ENCODE assay signal across 30 mouse cellular contexts in the genomic region with DNA sequence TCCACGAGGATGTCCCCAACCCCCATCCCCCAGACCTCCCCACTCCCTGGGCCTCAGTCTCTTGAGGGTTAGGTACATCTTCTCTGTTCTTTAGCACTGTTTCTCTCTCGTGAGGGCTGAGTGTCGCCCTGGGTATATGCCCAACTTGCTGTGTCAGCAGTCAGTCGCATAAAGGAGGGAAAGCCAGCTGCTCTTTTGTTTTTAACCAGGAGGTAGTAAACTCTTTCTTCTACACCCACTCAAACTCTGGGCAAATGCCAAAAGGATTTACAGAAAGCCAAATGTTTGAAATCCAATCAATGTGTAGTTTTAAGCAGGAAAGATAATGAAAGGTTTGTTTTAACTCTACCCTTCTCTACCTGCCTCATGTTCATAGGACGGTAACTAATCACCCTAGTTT. TPM values are rescaled to one million over a fixed set of nuclear protein-coding genes. Genes with fewer than 3 reads are reported as not detected.
"Had no signal": no experiment of that assay in that cellular context is flagged by ENCODE, and none has a peak within 500 bp of the region (broad histone marks: within the 10 kb centered on the region; RNA-seq: fewer than 3 reads in every experiment).

No protein-coding gene starts in this region.

- H3K4me2 ChIP-seq: limb, embryonic 12.5 days; limb, embryonic 15.5 days; liver, embryonic 11.5 days; lung, embryonic 14.5 days; midbrain, embryonic 12.5 days; midbrain, embryonic 15.5 days had no signal

- H3K9me3 ChIP-seq: limb, embryonic 12.5 days; limb, embryonic 15.5 days; midbrain, embryonic 12.5 days; midbrain, embryonic 15.5 days had no signal

- ATAC-seq: liver, postnatal 0 days; lung, postnatal 0 days; midbrain, embryonic 15.5 days had no signal

- H3K9ac ChIP-seq: limb, embryonic 12.5 days; limb, embryonic 15.5 days; liver, embryonic 14.5 days; liver, postnatal 0 days; lung, embryonic 14.5 days; midbrain, embryonic 12.5 days; midbrain, embryonic 15.5 days had no signal

- H3K4me3 ChIP-seq: layer of hippocampus, adult 2 months; limb, embryonic 12.5 days; limb, embryonic 15.5 days; midbrain, embryonic 12.5 days; midbrain, embryonic 15.5 days had no signal

- H3K4me1 ChIP-seq: limb, embryonic 12.5 days; midbrain, embryonic 15.5 days had no signal

- H3K36me3 ChIP-seq: midbrain, embryonic 15.5 days had no signal

- H3K27me3 ChIP-seq: limb, embryonic 12.5 days; limb, embryonic 15.5 days; midbrain, embryonic 12.5 days; midbrain, embryonic 15.5 days had no signal

- DNase-seq: kidney, postnatal 25 days; left cerebral cortex, postnatal 4 days; liver, postnatal 0 days; lung, embryonic 14.5 days; right cerebral cortex, adult 18-20 months; right cerebral cortex, postnatal 14 days; right cerebral cortex, postnatal 4 days; thymus, adult 2 months; thymus, postnatal 14 days; thymus, postnatal 4 days had no signal

- H3K27ac ChIP-seq: kidney, postnatal 0 days; layer of hippocampus, adult 2 months; limb, embryonic 12.5 days; limb, embryonic 15.5 days; liver, embryonic 14.5 days; macrophage; midbrain, embryonic 12.5 days; midbrain, embryonic 15.5 days; stomach, postnatal 0 days had no signal

RNA-seq across cellular contexts. Expression of a gene that starts 28.9 kb away (rescaled TPM):
- total RNA-seq: layer of hippocampus, adult 2 months; layer of hippocampus, postnatal 10 days; left cerebral cortex, adult 8-10 months; left cerebral cortex, postnatal 14 days; left cerebral cortex, postnatal 4 days; megakaryocyte, adult 5-6 weeks; monocyte, adult 5-6 weeks had no signal
- polyA plus RNA-seq: kidney, embryonic 14.5 days; kidney, postnatal 0 days; large intestine, adult 2 months; liver, embryonic 14.5 days; liver, postnatal 0 days; lung, postnatal 0 days; macrophage; neural tube, embryonic 14.5 days; stomach, embryonic 14.5 days had no signal

RNA-seq across cellular contexts. Expression of a gene that starts 45.3 kb away (rescaled TPM):
- total RNA-seq: layer of hippocampus, adult 2 months; layer of hippocampus, postnatal 10 days; left cerebral cortex, adult 8-10 months; left cerebral cortex, postnatal 14 days; left cerebral cortex, postnatal 4 days; megakaryocyte, adult 5-6 weeks; monocyte, adult 5-6 weeks had no signal
- polyA plus RNA-seq: kidney, embryonic 14.5 days; large intestine, adult 2 months; liver, embryonic 11.5 days; lung, embryonic 14.5 days; lung, postnatal 0 days; macrophage; neural tube, embryonic 14.5 days; stomach, embryonic 14.5 days; stomach, postnatal 0 days had no signal
